ENCODE assay signal across 8 mouse cellular contexts in genomic region chr17:35838122-35838544, GRCm38 (mm10). TPM values are rescaled to one million over a fixed set of nuclear protein-coding genes. Genes with fewer than 3 reads are reported as not detected.
DNase-seq lines count a peak whose midpoint lies in the region; ATAC-seq and TF ChIP-seq lines count a peak whose summit lies in the region.

Tubb5 (minus strand) TSS chr17:35838306.

- DNase-seq in B cell, adult 2 months = peak; percentile 91
- DNase-seq in brain, adult 2 months (ENCODE audit: low read depth, low spot score) = peak; percentile 99
- DNase-seq in kidney, postnatal 0 days (ENCODE audit: low spot score) = peak; percentile 99
- peak; percentile 97 for DNase-seq in liver, embryonic 11.5 days (ENCODE audit: low spot score)
- DNase-seq in naive thymus-derived CD4-positive, alpha-beta T cell, adult 2 months (ENCODE audit: low read depth) = peak; percentile 90

- H3K4me3 ChIP-seq in heart, embryonic 11.5 days (ENCODE audit: low read depth, low read length) = peak within 1 kb of the TSS; percentile 90
- peak within 1 kb of the TSS; percentile 76 for H3K4me3 ChIP-seq in kidney, postnatal 0 days (replicated peaks; ENCODE audit: low read depth, low read length)
- H3K4me3 ChIP-seq in liver, embryonic 11.5 days (ENCODE audit: low read depth, low read length) = peak within 1 kb of the TSS; percentile 89
- H3K4me3 ChIP-seq in stomach, embryonic 14.5 days (ENCODE audit: low read depth, low read length) = peak within 1 kb of the TSS; percentile 77

- H3K27me3 ChIP-seq in heart, embryonic 11.5 days (ENCODE audit: control insufficient read depth, insufficient read depth, low read length) = no peaks in the 10 kb centered on the region
- H3K27me3 ChIP-seq in kidney, postnatal 0 days (ENCODE audit: insufficient read depth, low read length) = no peaks in the 10 kb centered on the region
- no peaks in the 10 kb centered on the region for H3K27me3 ChIP-seq in liver, embryonic 11.5 days (replicated peaks; ENCODE audit: control insufficient read depth, insufficient read depth, low read length)
- no peaks in the 10 kb centered on the region for H3K27me3 ChIP-seq in stomach, embryonic 14.5 days (ENCODE audit: control insufficient read depth, insufficient read depth, low read length)

- H3K36me3 ChIP-seq in heart, embryonic 11.5 days (ENCODE audit: control insufficient read depth, insufficient read depth, low read length) = peaks cover 31% of the 10 kb centered on the region
- H3K36me3 ChIP-seq in kidney, postnatal 0 days (ENCODE audit: insufficient read depth, low read length) = peaks cover 27% of the 10 kb centered on the region
- peaks cover 31% of the 10 kb centered on the region for H3K36me3 ChIP-seq in liver, embryonic 11.5 days (ENCODE audit: control insufficient read depth, insufficient read depth, low read length)
- H3K36me3 ChIP-seq in stomach, embryonic 14.5 days (ENCODE audit: control insufficient read depth, insufficient read depth, low read length) = peaks cover 36% of the 10 kb centered on the region

- peak within 1 kb of the TSS; percentile 100 for H3K9ac ChIP-seq in heart, embryonic 11.5 days (ENCODE audit: low read depth, low read length)
- peak within 1 kb of the TSS; percentile 78 for H3K9ac ChIP-seq in kidney, postnatal 0 days (ENCODE audit: low read depth, low read length)
- H3K9ac ChIP-seq in liver, embryonic 11.5 days (ENCODE audit: low read depth, low read length) = peak within 1 kb of the TSS; percentile 99
- peak within 1 kb of the TSS; percentile 92 for H3K9ac ChIP-seq in stomach, embryonic 14.5 days (replicated peaks; ENCODE audit: low read depth, low read length)

- peak; percentile 55 for ATAC-seq in erythroblast, adult 5-6 weeks (replicated peaks; ENCODE audit: low FRiP score, poor library complexity, severe bottlenecking)
- ATAC-seq in heart, embryonic 11.5 days (replicated peaks; ENCODE audit: insufficient number of reproducible peaks, low FRiP score, low TSS enrichment) = peak; percentile 73
- peak; percentile 72 for ATAC-seq in kidney, postnatal 0 days (replicated peaks; ENCODE audit: low FRiP score, low read depth)
- peak; percentile 74 for ATAC-seq in liver, embryonic 11.5 days (replicated peaks; ENCODE audit: low FRiP score)
- peak; percentile 78 for ATAC-seq in stomach, embryonic 14.5 days (ENCODE audit: insufficient number of reproducible peaks, insufficient read depth, low FRiP score, low read depth)

- under 1% methylated on average over 29 of the region's 29 CpGs for WGBS in heart, embryonic 11.5 days (ENCODE audit: insufficient replicate concordance)
- under 1% methylated on average over 29 of the region's 29 CpGs for WGBS in kidney, postnatal 0 days
- 1% methylated on average over 29 of the region's 29 CpGs for WGBS in liver, embryonic 11.5 days
- WGBS in stomach, embryonic 14.5 days = 1% methylated on average over 29 of the region's 29 CpGs

- peaks cover 23% of the 10 kb centered on the region for H3K4me1 ChIP-seq in heart, embryonic 11.5 days (ENCODE audit: control insufficient read depth, insufficient read depth, low read length)
- peaks cover 13% of the 10 kb centered on the region for H3K4me1 ChIP-seq in kidney, postnatal 0 days (replicated peaks; ENCODE audit: insufficient read depth, low read length)
- H3K4me1 ChIP-seq in liver, embryonic 11.5 days (replicated peaks; ENCODE audit: control insufficient read depth, insufficient read depth, low read length) = peaks cover 30% of the 10 kb centered on the region
- peaks cover 31% of the 10 kb centered on the region for H3K4me1 ChIP-seq in stomach, embryonic 14.5 days (ENCODE audit: control insufficient read depth, insufficient read depth, low read length)

- no peaks in the 10 kb centered on the region for H3K9me3 ChIP-seq in heart, embryonic 11.5 days (replicated peaks; ENCODE audit: control insufficient read depth, low read length)
- H3K9me3 ChIP-seq in kidney, postnatal 0 days (replicated peaks; ENCODE audit: low read length) = no peaks in the 10 kb centered on the region
- no peaks in the 10 kb centered on the region for H3K9me3 ChIP-seq in liver, embryonic 11.5 days (ENCODE audit: control insufficient read depth, low read length)
- H3K9me3 ChIP-seq in stomach, embryonic 14.5 days (ENCODE audit: control insufficient read depth, low read depth, low read length) = no peaks in the 10 kb centered on the region

- peak within 1 kb of the TSS; percentile 75 for H3K4me2 ChIP-seq in heart, embryonic 11.5 days
- peak within 1 kb of the TSS; percentile 83 for H3K4me2 ChIP-seq in kidney, postnatal 0 days (ENCODE audit: low read length)
- H3K4me2 ChIP-seq in liver, embryonic 11.5 days = peak within 1 kb of the TSS; percentile 95
- peak within 1 kb of the TSS; percentile 98 for H3K4me2 ChIP-seq in stomach, embryonic 14.5 days (replicated peaks; ENCODE audit: low read depth, low read length)

- TF ChIP-seq CTCF in kidney, postnatal 0 days (IDR thresholded peaks at IDR 0.05; ENCODE audit: low read depth) = no peak

- H3K27ac ChIP-seq in heart, embryonic 11.5 days (ENCODE audit: low read depth, low read length) = peak within 1 kb of the TSS; percentile 99
- H3K27ac ChIP-seq in kidney, postnatal 0 days = peak within 1 kb of the TSS; percentile 88
- peak within 1 kb of the TSS; percentile 98 for H3K27ac ChIP-seq in liver, embryonic 11.5 days (ENCODE audit: low read depth, low read length)
- H3K27ac ChIP-seq in stomach, embryonic 14.5 days (ENCODE audit: low read length) = peak within 1 kb of the TSS; percentile 98

RNA-seq across cellular contexts. Expression of gene Tubb5, which starts in this region (rescaled TPM):
- 243 and 249 TPM in 2 replicates for total RNA-seq in erythroblast, adult 5-6 weeks (2015; ENCODE audit: low replicate concordance)
- total RNA-seq in erythroblast, adult 5-6 weeks (2017; ENCODE audit: low replicate concordance) = 216 and 335 TPM in 2 replicates
- 855 and 931 TPM in 2 replicates for polyA plus RNA-seq in heart, embryonic 11.5 days (2014; fragmentation: Nextera tagmentation; extraction: Ambion mirVana)
- 503 and 575 TPM in 2 replicates for polyA plus RNA-seq in kidney, postnatal 0 days (2015; fragmentation: Nextera tagmentation; extraction: Ambion mirVana)
- polyA plus RNA-seq in liver, embryonic 11.5 days (2014; fragmentation: Nextera tagmentation; extraction: Ambion mirVana) = 843 and 854 TPM in 2 replicates
- polyA plus RNA-seq in stomach, embryonic 14.5 days (2014; fragmentation: Nextera tagmentation; extraction: Ambion mirVana) = 932 and 983 TPM in 2 replicates

Comparison
In these comparisons a context has a peak if more than half of its experiments do, and no peak if none do; other contexts are left out.
1. Peak in every context shown above with its lines: DNase-seq, ATAC-seq, H3K4me3 ChIP-seq and H3K27ac ChIP-seq.